Mouse (Mus musculus): ENCODE data around the gene Stip1. TPM values are rescaled to one million over a fixed set of nuclear protein-coding genes. Genes with fewer than 3 reads are reported as not detected.
A peak's percentile ranks its signal among the peaks of the same experiment; 100 is the strongest.
"Not testable (repeated sequence)": the region's sequence is repeated elsewhere in the genome, so short reads cannot be mapped to it uniquely, and the experiment has no call there.

Stip1 gene
- polyA plus RNA-seq, 1 experiment from 2014 or later: 211 TPM

DNA sequence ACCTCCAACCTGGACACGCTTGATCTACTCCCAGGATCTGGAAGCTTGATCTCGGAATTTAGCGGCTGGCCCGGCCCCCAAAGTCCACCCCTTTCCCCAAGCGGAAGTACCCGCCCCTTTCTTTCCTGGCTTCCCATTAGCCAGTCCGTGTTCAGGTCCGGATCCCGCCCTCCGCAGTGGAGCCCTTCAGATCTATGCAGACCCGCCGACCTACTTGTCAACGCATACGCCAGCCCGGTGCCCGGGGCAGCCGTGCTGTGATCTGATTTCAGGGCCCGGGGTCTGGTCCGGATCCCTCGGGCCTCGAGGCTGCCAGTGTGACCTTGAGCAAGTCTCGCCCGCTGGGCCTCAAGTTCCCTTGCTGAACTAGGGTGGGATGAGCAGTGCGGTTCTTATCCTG lies 43.8 kb downstream of the Stip1 start, which contains the start of the genes Nudt22 and Trpt1:
Gene Nudt22, minus strand, starts transcription at position 112 of the 400 bp plus-strand sequence.
Gene Trpt1, plus strand, starts transcription at position 126 of the 400 bp plus-strand sequence.
- Histone ChIP-seq H3K36me3 (0 out of 2 replicates have a peak, but pooled peaks cover 3% of the 10 kb centered on the region), H3K9ac (peak within 1 kb of the TSS; percentile 75), H3K27me3 (replicated peaks) (no peaks in the 10 kb centered on the region), H3K4me3 (replicated peaks) (peak within 1 kb of the TSS; percentile 64), H3K27ac (peak within 1 kb of the TSS; percentile 76), H3K4me2 (replicated peaks) (peak within 1 kb of the TSS; percentile 91), H3K4me1 (replicated peaks) (peaks cover 36% of the 10 kb centered on the region), H3K9me3 (no peaks in the 10 kb centered on the region)
- ATAC-seq: peak; percentile 79
- WGBS: under 1% methylated on average over 24 of the region's 24 CpGs

- Histone ChIP-seq H3K36me3 (0 out of 2 replicates have a peak, but pooled peaks cover 3% of the 10 kb centered on the region), H3K9ac (peak overlapping the region; percentile 75), H3K4me3 (replicated peaks) (peak overlapping the region; percentile 64), H3K9me3 (no peaks in the 10 kb centered on the region), H3K27ac (peak overlapping the region; percentile 46), H3K4me1 (replicated peaks) (peaks cover 36% of the 10 kb centered on the region), H3K27me3 (replicated peaks) (no peaks in the 10 kb centered on the region), H3K4me2 (replicated peaks) (peak overlapping the region; percentile 91)
- ATAC-seq: no peak
- WGBS: 49% methylated on average over 20 of the region's 21 CpGs
Measured at GRCm38 (mm10) chr19:6995255-6995991, 44.3 kb downstream of the Stip1 start.

DNA sequence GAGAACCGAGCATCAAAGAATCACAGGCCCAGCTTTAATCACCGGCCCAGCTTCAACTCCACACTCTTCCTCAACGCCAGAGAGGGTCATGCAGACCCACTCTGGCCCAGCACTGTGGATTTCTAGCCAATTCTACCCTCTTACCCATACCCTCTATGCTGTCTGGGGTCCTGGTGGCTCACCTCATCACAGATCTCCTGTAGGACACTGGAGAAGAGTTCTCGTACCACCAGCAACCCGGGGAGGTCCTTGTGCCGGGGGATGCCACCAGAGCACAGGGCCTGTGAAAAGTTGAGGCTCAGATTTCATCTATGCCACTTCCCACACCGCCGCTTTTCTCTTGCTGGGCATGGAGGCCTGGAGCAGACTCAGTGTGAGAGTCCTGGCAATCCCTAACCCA lies 45.3 kb downstream of the Stip1 start:
- Histone ChIP-seq H3K9ac (peak overlapping the region; percentile 75), H3K27ac (no peak overlapping the region), H3K36me3 (0 out of 2 replicates have a peak, but pooled peaks cover 2% of the 10 kb centered on the region), H3K9me3 (no peaks in the 10 kb centered on the region), H3K4me3 (replicated peaks) (no peak overlapping the region), H3K27me3 (replicated peaks) (no peaks in the 10 kb centered on the region), H3K4me2 (replicated peaks) (peak overlapping the region; percentile 91), H3K4me1 (replicated peaks) (peaks cover 36% of the 10 kb centered on the region)
- no peak for ATAC-seq
- 91% methylated on average over 8 of the region's 8 CpGs for WGBS

GRCm38 (mm10) chr19:6994002-6994401 lies 45.8 kb downstream of the Stip1 start:
- H3K9me3 ChIP-seq: no peaks in the 10 kb centered on the region
- H3K4me3 ChIP-seq (replicated peaks): no peak overlapping the region
- no peaks in the 10 kb centered on the region for H3K36me3 ChIP-seq
- no peak overlapping the region for H3K4me2 ChIP-seq (replicated peaks)
- H3K27me3 ChIP-seq (replicated peaks): no peaks in the 10 kb centered on the region
- ATAC-seq: no peak
- H3K9ac ChIP-seq: no peak overlapping the region
- 82% methylated on average over 8 of the region's 8 CpGs for WGBS
- H3K4me1 ChIP-seq (replicated peaks): peaks cover 36% of the 10 kb centered on the region
- no peak overlapping the region for H3K27ac ChIP-seq

DNA sequence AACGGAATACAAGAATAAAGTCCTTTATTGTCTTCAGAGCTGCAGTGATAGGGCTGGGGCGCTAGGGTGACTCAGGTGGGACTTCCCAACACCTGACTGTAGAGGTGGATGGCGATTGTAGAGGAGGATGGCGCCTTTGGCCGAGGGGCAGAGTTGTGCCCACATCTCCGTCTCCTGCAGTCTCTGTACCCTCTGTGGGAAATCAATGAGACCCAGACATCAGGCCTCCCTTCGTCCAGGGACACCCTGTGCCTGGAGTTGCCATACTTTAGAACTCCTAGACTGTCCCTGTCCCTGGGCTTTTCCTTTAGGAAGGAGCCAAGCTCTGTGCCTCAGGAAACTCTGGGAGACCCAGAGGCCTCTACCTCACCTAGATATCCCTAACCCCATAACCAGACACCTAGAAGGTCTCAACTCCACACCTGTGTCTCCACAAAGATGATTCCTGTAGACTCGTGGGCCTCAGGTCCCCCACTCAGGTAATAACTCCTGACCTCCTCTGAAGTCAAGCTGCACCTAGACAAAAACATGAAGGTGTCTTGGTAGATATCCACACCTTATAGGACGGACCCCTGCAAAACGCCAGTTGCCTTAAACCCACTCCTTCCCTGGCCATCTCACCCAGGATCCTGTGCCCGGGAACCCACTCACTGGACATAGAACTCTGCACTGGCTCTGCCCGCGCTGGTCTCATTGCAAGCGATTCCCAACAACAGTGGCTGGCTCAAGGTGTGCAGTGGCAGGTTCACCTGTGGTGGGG lies 46.6 kb downstream of the Stip1 start:
- 62% methylated on average over 14 of the region's 14 CpGs for WGBS
- ATAC-seq: no peak

GRCm38 (mm10) chr19:6992011-6992858 lies 47.5 kb downstream of the Stip1 start, which contains the start of gene Dnajc4:
Gene Dnajc4, minus strand, starts transcription at chr19:6992572.
- peak within 1 kb of the TSS; percentile 46 for H3K27ac ChIP-seq
- peak; percentile 95 for ATAC-seq

More for the DNA sequence above, 46.6 kb downstream of the Stip1 start:
- peak overlapping the region; percentile 65 for H3K9ac ChIP-seq
- H3K27ac ChIP-seq: 0 out of 2 replicates have a peak overlapping the region, but pooled peaks have one; percentile 33
- peaks cover 37% of the 10 kb centered on the region for H3K4me1 ChIP-seq (replicated peaks)
- H3K4me2 ChIP-seq (replicated peaks): peak overlapping the region; percentile 89
- no peaks in the 10 kb centered on the region for H3K9me3 ChIP-seq
- peak overlapping the region; percentile 54 for H3K4me3 ChIP-seq (replicated peaks)
- no peaks in the 10 kb centered on the region for H3K36me3 ChIP-seq
- H3K27me3 ChIP-seq (replicated peaks): no peaks in the 10 kb centered on the region

DNA sequence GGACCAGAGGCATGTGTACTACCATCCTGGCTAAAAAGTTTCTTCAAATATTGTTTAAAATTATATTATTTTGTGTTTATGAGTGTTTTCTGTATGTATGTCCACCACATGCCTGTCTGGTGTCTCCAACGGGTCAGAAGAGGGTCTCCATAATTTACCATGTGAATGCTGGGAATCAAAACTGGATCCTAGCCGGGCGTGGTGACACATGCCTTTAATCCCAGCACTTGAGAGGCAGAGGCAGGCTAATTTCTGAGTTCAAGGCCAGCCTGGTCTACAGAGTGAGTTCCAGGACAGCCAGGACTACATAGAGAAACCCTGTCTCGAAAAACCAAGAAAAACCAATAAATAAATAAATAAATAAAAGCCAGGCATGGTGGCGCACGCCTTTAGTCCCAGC lies 48.6 kb downstream of the Stip1 start:
- not testable (repeated sequence) for ATAC-seq; H3K27ac ChIP-seq; H3K27me3 ChIP-seq (replicated peaks); H3K9ac ChIP-seq; H3K9me3 ChIP-seq; H3K4me2 ChIP-seq (replicated peaks); H3K36me3 ChIP-seq; H3K4me3 ChIP-seq (replicated peaks)
- peaks cover 34% of the 10 kb centered on the region for H3K4me1 ChIP-seq (replicated peaks)
- 92% methylated on average over 6 of the region's 6 CpGs for WGBS

More at GRCm38 (mm10) chr19:6992011-6992858, 47.5 kb downstream of the Stip1 start, which contains the start of gene Dnajc4:
- peak within 1 kb of the TSS; percentile 89 for H3K4me2 ChIP-seq (replicated peaks)
- no peaks in the 10 kb centered on the region for H3K9me3 ChIP-seq
- H3K36me3 ChIP-seq: no peaks in the 10 kb centered on the region
- no peaks in the 10 kb centered on the region for H3K27me3 ChIP-seq (replicated peaks)
- 2% methylated on average over 37 of the region's 37 CpGs for WGBS
- peak within 1 kb of the TSS; percentile 54 for H3K4me3 ChIP-seq (replicated peaks)
- H3K4me1 ChIP-seq (replicated peaks): peaks cover 39% of the 10 kb centered on the region
- peak within 1 kb of the TSS; percentile 65 for H3K9ac ChIP-seq

DNA sequence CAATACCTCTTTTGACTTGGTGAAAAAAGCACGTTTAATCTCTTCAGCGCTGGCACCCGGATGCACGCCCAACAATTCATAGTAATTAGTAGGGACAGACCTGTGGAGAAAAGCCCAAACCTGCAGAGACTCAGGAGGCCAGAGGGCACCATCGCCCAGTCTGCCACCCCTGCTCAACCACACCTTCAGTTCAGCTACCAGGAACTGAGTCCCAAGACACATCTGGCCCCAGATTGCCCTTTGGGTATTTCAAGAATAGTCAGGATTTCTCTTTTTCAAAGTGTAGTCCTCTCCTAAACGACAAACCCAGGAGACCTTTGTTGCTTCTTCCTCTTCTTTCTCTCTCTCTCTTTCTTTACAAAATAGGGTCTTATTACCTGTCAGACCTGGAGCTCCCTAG lies 49.1 kb downstream of the Stip1 start:
- Histone ChIP-seq H3K4me3 (replicated peaks) (no peak overlapping the region), H3K27me3 (replicated peaks) (no peaks in the 10 kb centered on the region), H3K9me3 (no peaks in the 10 kb centered on the region), H3K4me2 (replicated peaks) (no peak overlapping the region), H3K27ac (no peak overlapping the region), H3K4me1 (replicated peaks) (peaks cover 39% of the 10 kb centered on the region), H3K9ac (no peak overlapping the region), H3K36me3 (no peaks in the 10 kb centered on the region)
- WGBS: 91% methylated on average over 6 of the region's 6 CpGs
- ATAC-seq: no peak

DNA sequence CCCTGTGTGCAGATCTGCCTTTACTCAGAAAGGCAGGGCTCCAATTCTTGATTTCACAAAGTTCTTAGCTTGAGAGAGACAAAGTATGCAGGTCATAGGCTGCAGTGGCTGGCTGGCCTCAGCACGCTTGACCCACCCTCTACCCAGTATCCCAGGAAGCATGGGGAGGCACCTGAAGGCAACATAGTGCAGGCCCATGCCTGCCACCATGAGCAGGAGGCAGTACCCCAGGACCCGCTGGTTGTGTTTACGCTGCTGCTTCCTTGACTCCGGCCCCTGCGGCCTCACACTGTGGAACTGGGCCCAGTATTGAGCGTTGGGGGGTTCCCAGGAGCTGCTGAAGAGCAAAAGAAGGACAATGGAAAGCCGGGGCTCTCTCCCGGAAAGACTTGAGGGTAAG lies 50.5 kb downstream of the Stip1 start:
- H3K4me1 ChIP-seq (replicated peaks): peaks cover 32% of the 10 kb centered on the region
- H3K36me3 ChIP-seq: peaks cover 9% of the 10 kb centered on the region
- H3K9ac ChIP-seq: no peak overlapping the region
- ATAC-seq: no peak
- no peaks in the 10 kb centered on the region for H3K9me3 ChIP-seq
- H3K4me3 ChIP-seq (replicated peaks): no peak overlapping the region
- H3K4me2 ChIP-seq (replicated peaks): 0 out of 2 replicates have a peak overlapping the region, but pooled peaks have one; percentile 9
- WGBS: 86% methylated on average over 8 of the region's 8 CpGs
- H3K27ac ChIP-seq: no peak overlapping the region
- H3K27me3 ChIP-seq (replicated peaks): no peaks in the 10 kb centered on the region

- ATAC-seq: no peak; the same call in 1 of the 2 replicates
- 5% methylated on average over 8 of the region's 8 CpGs for WGBS
- Histone ChIP-seq H3K9me3 (no peaks in the 10 kb centered on the region), H3K27me3 (replicated peaks) (no peaks in the 10 kb centered on the region), H3K4me3 (replicated peaks) (peak overlapping the region; percentile 94), H3K9ac (peak overlapping the region; percentile 91), H3K4me1 (replicated peaks) (peaks cover 25% of the 10 kb centered on the region), H3K4me2 (replicated peaks) (peak overlapping the region; percentile 87), H3K27ac (peak overlapping the region; percentile 92), H3K36me3 (peaks cover 9% of the 10 kb centered on the region)
Measured at GRCm38 (mm10) chr19:6987904-6988285, 51.9 kb downstream of the Stip1 start.

DNA sequence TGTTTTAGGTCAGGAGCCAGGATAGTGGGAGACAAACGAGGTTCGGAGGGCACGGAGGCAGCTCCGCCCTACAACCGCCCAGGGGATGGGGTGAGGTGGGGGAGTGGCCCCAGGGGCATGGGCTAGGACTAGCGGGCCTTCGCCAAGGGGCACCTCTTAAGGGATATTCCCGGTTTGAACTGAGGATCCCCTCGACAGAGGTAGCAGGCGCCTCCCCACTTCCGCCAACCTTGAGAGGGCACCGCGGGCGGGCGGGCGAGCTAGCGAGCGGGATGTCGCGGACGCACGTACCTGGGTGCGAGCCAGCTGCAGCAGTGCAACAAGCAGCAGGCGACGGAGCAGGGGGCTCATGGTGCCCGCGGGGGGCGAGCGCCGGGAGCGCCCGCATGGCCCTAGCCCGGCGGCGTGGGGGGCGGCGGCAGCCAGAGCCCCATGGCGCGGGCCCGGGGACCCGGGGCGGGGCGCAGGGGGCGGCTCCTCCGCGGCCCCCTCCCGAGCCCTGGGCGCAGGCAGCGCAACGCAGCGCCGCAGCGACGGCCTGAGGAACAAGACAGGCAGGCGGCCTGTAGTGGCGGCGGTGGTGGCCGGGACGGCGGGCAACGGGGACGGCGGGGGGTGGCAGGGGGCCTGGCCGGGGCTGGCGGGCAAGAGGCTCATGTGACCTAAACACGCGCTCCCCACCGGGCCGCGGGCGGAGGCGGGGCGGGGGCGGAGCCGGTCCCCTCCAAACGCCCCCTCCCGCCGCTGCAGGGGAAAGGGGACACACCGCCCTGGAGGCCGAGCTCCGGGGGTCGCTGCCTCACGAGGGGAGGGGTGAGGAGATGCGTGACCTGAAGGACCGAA lies 52.5 kb downstream of the Stip1 start, which contains the start of gene Vegfb:
Gene Vegfb, minus strand, starts transcription at position 591 of the 843 bp plus-strand sequence.
- Histone ChIP-seq H3K4me1 (replicated peaks) (peaks cover 23% of the 10 kb centered on the region), H3K4me2 (replicated peaks) (peak within 1 kb of the TSS; percentile 87), H3K9ac (peak within 1 kb of the TSS; percentile 91), H3K27ac (peak within 1 kb of the TSS; percentile 92), H3K36me3 (peaks cover 14% of the 10 kb centered on the region), H3K9me3 (no peaks in the 10 kb centered on the region), H3K27me3 (replicated peaks) (no peaks in the 10 kb centered on the region), H3K4me3 (replicated peaks) (peak within 1 kb of the TSS; percentile 94)
- ATAC-seq: peak; percentile 73
- under 1% methylated on average over 78 of the region's 85 CpGs for WGBS

Measured in intestine, embryonic 15.5 days (tissue).